Mouse (Mus musculus) gastrocnemius, postnatal 36 days (tissue): ENCODE measurements around the gene Upk3a. TPM values are rescaled to one million over a fixed set of nuclear protein-coding genes. Genes with fewer than 3 reads are reported as not detected.

Experiments
- DNase-seq, 2 experiments: peaks; one replicate each; pipeline ENCODE4 v3.0.0; 2022
- intact Hi-C: fragments of 180-260 bp; cut with DNase I; formaldehyde crosslinking; loops from one replicate; pipeline ENCODE4 v1.15.1; 2025
- total RNA-seq, 2 experiments: library from RNA; stranded (reverse); gene quantifications; 2 replicates each; pipeline ENCODE4 v1.2.3; 2021

The Upk3a gene
- total RNA-seq, 2 experiments from 2014 or later, result not detected

- no peak for DNase-seq
Measured at GRCm38 (mm10) chr15:85043761-85044160, 26.8 kb downstream of the Upk3a start.

GRCm38 (mm10) chr15:85046230-85046950, 29.4 kb downstream of the Upk3a start:
- intact Hi-C loops, result no loop called here
- no peak for DNase-seq

More at GRCm38 (mm10) chr15:85043761-85044160, 26.8 kb downstream of the Upk3a start:
- intact Hi-C loops, result no loop called here

GRCm38 (mm10) chr15:85047865-85048264, 30.9 kb downstream of the Upk3a start:
- intact Hi-C loops, result no loop called here
- no peak for DNase-seq

- DNase-seq, result no peak
- intact Hi-C loops, result no loop called here
Measured at GRCm38 (mm10) chr15:85049758-85050157, 32.8 kb downstream of the Upk3a start.

- no peak for DNase-seq
- intact Hi-C loops, result no loop called here
Measured at GRCm38 (mm10) chr15:85054098-85054497, 37.2 kb downstream of the Upk3a start.

GRCm38 (mm10) chr15:85055186-85055585, 38.2 kb downstream of the Upk3a start:
- intact Hi-C loops, result no loop called here
- DNase-seq, result no peak

GRCm38 (mm10) chr15:85063421-85063820, 46.5 kb downstream of the Upk3a start:
- intact Hi-C loops, result no loop called here
- DNase-seq, result no peak

- intact Hi-C loops, result no loop called here
- DNase-seq, result no peak
Measured at GRCm38 (mm10) chr15:85070561-85070960, 53.6 kb downstream of the Upk3a start.

Other genes with a start within 250 kb of the Upk3a start
- under 1 TPM; 0.43 to 0.49 TPM for gene Phf21b, start 161.1 kb upstream of the Upk3a start, total RNA-seq
- gene Gm29666, start 97.1 kb upstream of the Upk3a start, total RNA-seq, result under 1 TPM; 0.22 to 0.33 TPM
- 10 to 100 TPM; 12.4 to 14.8 TPM for gene Nup50, start 93.7 kb upstream of the Upk3a start, total RNA-seq
- 10 to 100 TPM; 78.0 to 86.5 TPM for gene 5031439G07Rik, start 28.6 kb upstream of the Upk3a start, total RNA-seq
- 1 to 10 TPM; 3.9 to 5.4 TPM for gene Fam118a, start 11.8 kb downstream of the Upk3a start, total RNA-seq
- gene Smc1b, start 114.8 kb downstream of the Upk3a start, total RNA-seq, result not detected
- not detected for gene Ribc2, start 114.9 kb downstream of the Upk3a start, total RNA-seq
- 1 to 10 TPM; 4.8 to 5.7 TPM for gene Fbln1, start 188.8 kb downstream of the Upk3a start, total RNA-seq